Mouse (Mus musculus): Measurements from ENCODE around the gene Rin2. TPM values are rescaled to one million over a fixed set of nuclear protein-coding genes. Genes with fewer than 3 reads are reported as not detected.

Rin2 gene
- polyA plus RNA-seq, 1 experiment, result 12.3 TPM

DNA sequence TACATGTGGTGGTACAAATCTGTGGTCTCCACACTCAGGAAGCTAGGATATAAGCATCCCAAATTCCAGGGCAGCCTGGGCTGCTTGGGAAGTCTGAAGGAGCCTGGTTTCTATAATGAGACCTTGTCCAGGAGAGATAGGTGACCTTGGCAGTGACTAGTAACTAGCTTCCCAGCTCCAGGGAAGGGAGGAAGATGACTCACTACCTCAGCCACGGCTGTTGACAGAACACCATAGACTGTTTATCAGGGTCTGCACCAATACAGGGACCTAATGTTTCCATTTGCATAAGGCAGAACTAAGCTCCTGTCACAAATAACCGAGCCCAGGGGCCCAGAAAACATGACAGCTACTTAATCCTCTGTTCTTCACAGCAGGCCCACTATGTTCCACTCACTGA, 132.3 kb downstream of the Rin2 start:
- Histone ChIP-seq H3K4me1 (ENCODE audit: control insufficient read depth, insufficient read depth, insufficient read length, low read length) (no peaks in the 10 kb centered on the region; the same call in 1 of the 2 replicates), H3K27ac (replicated peaks; ENCODE audit: low read depth, low read length) (no peak overlapping the region), H3K4me3 (ENCODE audit: insufficient read depth, low read depth, low read length) (no peak overlapping the region)

DNA sequence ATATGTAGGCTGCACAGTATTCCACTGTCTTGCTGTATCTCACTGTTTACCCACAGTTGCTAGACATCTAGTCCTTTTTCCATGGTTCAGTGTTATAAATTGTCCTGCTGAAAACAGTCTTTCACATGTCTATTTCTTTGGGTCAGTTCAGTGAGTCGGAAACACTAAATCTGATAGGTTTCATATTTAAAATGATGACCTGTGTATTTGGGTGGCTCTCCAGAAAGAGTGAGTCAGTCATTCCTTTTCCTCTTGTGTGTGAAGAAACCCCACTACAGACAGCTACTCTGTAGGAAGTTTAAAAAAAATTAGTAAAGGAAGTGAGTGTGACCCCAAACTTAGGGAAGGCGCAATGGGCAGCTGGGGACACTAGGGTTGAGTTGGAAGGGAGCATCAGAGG, 133.2 kb downstream of the Rin2 start:
- Histone ChIP-seq H3K4me1 (ENCODE audit: control insufficient read depth, insufficient read depth, insufficient read length, low read length) (peaks cover 1% of the 10 kb centered on the region; the same call in 1 of the 2 replicates), H3K4me3 (ENCODE audit: insufficient read depth, low read depth, low read length) (no peak overlapping the region), H3K27ac (replicated peaks; ENCODE audit: low read depth, low read length) (no peak overlapping the region)

DNA sequence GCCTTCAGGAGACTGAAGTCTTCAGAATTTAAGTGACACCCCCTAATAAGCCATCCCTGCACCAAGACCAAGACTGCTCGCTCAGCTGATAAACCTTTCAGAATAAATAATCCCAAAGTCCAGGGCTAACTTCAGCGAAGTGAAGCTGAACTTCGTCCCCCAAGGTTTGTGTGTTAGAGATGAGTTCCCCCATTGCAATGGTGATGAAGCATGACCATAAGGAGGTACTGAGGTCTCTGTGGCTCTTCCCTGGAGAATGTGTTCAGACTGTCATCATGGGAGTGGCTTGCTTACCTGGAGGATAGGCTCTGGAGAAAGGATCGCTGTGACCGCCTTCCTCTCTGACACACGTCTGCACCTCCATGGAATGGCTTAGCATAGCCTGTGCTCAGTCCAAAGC, 133.7 kb downstream of the Rin2 start:
- no peak overlapping the region for H3K4me3 ChIP-seq (ENCODE audit: insufficient read depth, low read depth, low read length)
- H3K4me1 ChIP-seq (ENCODE audit: control insufficient read depth, insufficient read depth, insufficient read length, low read length), result peaks cover 4% of the 10 kb centered on the region; the same call in 1 of the 2 replicates
- H3K27ac ChIP-seq (replicated peaks; ENCODE audit: low read depth, low read length), result no peak overlapping the region

DNA sequence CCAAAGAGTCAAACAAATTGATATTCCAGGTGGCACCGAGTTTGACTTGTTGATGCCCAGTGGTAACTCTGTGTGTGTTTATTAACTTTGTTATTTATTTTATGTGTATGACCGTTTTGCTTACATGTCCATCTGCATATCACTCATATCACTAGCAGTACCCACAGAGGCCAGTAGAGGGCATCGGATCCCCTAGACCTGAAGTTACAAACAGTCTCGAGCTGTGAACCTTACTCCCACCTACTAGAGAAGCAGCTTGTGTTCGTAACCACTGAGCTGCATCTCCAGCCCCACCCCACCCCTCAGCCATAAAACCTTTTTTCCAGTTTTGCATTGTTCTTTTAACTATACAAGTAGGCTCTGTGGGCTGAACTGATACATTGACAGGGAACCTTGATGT, 135.7 kb downstream of the Rin2 start:
- H3K4me3 ChIP-seq (ENCODE audit: insufficient read depth, low read depth, low read length), result no peak overlapping the region
- H3K4me1 ChIP-seq (ENCODE audit: control insufficient read depth, insufficient read depth, insufficient read length, low read length), result peaks cover 4% of the 10 kb centered on the region; the same call in 1 of the 2 replicates
- no peak overlapping the region for H3K27ac ChIP-seq (replicated peaks; ENCODE audit: low read depth, low read length)

DNA sequence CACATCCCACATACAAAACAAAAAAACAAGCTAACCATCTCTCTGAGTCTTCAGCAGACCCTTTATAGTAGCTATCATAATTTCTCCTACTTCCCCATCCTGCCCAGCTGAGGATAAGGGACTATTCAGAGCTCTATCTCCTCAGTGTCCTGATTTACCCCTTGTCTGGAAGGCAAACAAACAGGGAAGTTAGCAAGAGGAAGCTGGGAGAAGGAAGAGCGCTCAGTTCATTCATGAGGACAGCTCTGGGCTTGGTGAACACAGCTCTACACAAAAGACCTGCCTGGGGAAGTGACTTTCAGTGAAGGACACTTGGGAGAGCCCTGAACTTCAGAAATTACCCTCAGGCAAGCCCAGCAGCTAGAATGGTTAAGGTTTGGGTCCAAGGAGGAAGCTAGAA, 137.8 kb downstream of the Rin2 start:
- Histone ChIP-seq H3K4me3 (ENCODE audit: insufficient read depth, low read depth, low read length) (no peak overlapping the region), H3K4me1 (ENCODE audit: control insufficient read depth, insufficient read depth, insufficient read length, low read length) (peaks cover 4% of the 10 kb centered on the region; the same call in 1 of the 2 replicates), H3K27ac (replicated peaks; ENCODE audit: low read depth, low read length) (peak overlapping the region; percentile 24; the same call in 1 of the 2 replicates)

DNA sequence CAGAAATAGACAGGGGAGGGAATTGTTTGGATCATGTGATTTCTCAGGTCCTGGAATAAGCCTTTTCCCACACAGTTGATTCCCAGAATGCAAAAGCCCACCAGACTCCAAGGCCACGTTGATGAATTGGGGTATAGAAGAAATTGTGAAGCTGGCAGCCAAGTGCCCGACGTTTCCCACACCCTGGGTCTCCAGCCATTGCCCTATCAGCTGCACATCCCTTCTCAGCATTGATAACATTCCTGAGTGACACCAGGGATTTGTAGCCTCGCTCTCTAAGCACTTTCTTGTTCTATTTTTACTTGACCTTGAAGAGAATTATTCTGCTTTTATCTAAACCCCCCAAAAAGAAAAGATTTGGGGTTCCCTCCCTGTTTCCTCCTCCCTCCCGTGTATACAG, 142.2 kb downstream of the Rin2 start:
- Histone ChIP-seq H3K4me1 (ENCODE audit: control insufficient read depth, insufficient read depth, insufficient read length, low read length) (peaks cover 4% of the 10 kb centered on the region; the same call in 1 of the 2 replicates), H3K4me3 (ENCODE audit: insufficient read depth, low read depth, low read length) (no peak overlapping the region), H3K27ac (replicated peaks; ENCODE audit: low read depth, low read length) (no peak overlapping the region)

DNA sequence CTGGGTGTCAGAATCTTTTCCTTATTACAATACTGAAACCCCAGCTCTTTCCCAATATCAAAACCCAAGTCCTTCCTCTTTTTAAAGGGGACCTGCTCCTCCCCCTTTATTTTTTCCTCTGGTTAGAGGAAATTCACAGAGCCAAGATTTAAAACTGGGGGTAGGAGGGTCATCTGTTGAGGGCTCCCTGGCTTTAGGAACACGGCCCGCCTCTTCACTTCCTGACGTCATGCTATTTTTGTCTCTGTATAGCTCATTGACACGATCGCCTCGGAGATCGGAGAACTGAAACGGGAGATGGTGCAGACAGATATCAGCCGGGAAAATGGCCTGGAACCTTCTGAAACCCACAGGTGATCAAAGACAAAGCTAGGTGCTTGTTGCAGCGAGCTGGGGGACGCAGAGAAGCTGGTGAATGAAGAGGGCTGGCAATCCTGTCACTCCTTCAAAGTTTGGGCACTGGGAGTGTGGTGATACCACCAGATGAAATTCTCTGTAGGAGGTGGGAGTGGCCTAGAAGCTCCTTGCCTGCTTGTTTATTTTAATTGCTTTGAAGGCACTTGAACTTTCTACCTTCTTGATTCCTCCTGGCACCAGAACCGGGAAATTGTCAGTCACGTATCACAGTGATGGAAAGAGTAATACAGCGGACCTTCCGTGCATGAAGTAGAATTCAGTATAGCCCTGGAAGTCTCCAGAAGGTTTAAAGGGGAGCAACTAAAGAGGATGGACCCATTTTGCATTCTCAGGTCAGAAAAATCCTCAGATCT, 147.2 kb downstream of the Rin2 start:
- peak overlapping the region; percentile 57 for H3K4me3 ChIP-seq (ENCODE audit: insufficient read depth, low read depth, low read length)
- H3K4me1 ChIP-seq (ENCODE audit: control insufficient read depth, insufficient read depth, insufficient read length, low read length), result peaks cover 2% of the 10 kb centered on the region
- peak overlapping the region; percentile 89 for H3K27ac ChIP-seq (replicated peaks; ENCODE audit: low read depth, low read length)

DNA sequence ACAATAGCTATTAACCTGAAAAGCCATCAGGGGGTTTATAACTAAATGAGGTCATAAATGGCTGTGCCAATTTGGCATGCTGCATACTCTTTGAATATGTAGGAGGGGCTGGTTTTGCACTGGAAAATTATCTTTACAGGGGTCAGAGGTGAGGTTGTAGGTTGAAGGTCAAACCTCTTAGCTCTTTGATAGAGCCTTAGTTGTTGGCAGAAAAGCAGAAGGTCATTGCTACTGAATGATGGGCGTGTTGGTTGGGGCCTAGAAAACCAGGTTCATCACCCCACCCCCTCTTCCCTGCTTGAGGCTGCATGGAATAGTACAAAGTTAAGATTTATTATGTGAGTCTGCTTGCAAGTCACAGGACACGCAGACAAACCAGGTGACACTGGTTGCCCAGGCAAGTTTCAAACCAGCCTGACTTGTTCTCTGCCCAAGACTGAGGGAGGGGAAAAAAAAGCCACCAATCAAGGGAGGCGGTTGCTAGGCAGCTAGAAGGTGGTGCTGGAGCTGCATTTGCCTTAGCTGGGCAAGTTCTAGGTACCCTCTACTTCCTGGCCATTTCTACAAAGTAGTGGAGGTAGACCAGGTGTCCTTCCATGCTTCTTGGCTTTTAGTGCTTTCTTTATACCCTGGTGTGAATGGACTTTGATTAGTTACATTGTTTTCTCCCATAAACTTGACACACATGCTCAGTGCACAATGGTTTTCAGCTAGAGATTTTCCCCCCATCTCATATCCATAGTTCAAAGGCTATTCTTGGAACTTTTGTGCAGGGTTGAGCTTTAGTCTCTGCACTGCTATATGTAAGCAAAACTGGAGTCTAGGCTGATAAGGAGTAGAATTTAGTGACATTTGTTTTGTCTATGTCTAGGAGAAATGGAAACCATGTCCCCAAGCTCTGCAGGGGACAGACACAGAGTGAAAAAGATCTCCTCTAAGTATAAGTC, 148.0 kb downstream of the Rin2 start:
- Histone ChIP-seq H3K4me3 (ENCODE audit: insufficient read depth, low read depth, low read length) (peak overlapping the region; percentile 57), H3K27ac (replicated peaks; ENCODE audit: low read depth, low read length) (peak overlapping the region; percentile 89; the same call in 1 of the 2 replicates), H3K4me1 (ENCODE audit: control insufficient read depth, insufficient read depth, insufficient read length, low read length) (peaks cover 5% of the 10 kb centered on the region)

DNA sequence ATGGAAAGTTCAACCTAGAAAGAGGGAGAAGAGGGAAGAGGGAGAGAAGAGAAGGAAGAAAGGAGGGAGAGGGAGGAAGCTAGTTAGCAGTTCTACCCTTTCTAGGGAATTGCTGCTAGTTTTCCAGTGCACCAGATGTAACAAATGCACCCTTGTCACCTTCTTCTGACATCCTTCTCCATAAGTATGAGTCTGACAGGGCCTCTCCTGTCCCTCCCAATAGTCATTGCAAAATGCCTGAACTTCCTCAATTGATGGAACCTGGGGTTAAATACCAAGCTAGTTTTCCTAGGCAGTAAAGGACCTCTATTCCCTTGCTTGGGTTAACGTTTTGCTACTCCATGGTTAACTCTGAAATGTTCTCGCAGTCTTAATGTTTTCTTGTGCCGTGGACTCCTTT, 149.7 kb downstream of the Rin2 start:
- H3K4me1 ChIP-seq (ENCODE audit: control insufficient read depth, insufficient read depth, insufficient read length, low read length), result peaks cover 7% of the 10 kb centered on the region
- H3K27ac ChIP-seq (replicated peaks; ENCODE audit: low read depth, low read length), result no peak overlapping the region
- H3K4me3 ChIP-seq (ENCODE audit: insufficient read depth, low read depth, low read length), result no peak overlapping the region

DNA sequence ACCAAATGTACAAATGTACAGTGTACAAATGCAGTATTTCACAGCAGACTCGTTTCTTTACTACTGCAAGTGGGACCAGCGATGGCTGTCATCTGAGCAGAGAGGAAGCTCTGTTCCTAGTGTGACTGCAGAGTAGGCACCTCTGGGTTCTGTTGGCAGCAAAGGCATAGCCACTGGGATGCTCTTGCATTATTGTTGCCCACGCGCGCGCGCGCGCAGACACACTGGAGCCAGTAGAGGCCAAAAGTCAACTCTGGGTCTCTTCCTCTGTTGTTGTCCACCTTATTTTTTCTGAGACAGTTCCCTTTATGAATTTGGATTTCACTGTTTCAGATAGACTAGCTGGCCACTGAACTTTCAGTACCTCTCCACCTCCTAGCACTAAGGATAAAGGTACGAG, 150.2 kb downstream of the Rin2 start:
- H3K4me1 ChIP-seq (ENCODE audit: control insufficient read depth, insufficient read depth, insufficient read length, low read length), result peaks cover 8% of the 10 kb centered on the region
- H3K27ac ChIP-seq (replicated peaks; ENCODE audit: low read depth, low read length), result no peak overlapping the region
- H3K4me3 ChIP-seq (ENCODE audit: insufficient read depth, low read depth, low read length), result no peak overlapping the region

DNA sequence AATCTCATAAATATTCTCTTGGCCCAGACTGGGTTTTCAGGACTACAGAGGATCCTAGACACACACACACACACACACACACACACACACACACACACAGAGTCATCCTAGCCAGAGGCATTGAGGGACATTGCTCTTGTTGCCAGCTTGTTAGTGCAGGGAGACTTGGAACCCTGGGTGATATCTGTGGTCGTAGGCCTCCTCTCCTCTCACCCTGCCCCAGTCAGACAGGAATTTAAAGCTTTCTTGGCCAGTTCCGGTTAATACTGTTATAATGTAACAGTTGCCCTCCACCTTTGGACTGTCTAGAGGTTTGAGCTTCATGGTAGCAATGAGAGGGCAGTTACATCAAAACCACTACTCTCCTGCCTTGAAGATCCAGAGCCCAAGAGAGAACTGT, 152.9 kb downstream of the Rin2 start:
- H3K4me3 ChIP-seq (ENCODE audit: insufficient read depth, low read depth, low read length), result no peak overlapping the region
- no peak overlapping the region for H3K27ac ChIP-seq (replicated peaks; ENCODE audit: low read depth, low read length)
- peaks cover 18% of the 10 kb centered on the region for H3K4me1 ChIP-seq (ENCODE audit: control insufficient read depth, insufficient read depth, insufficient read length, low read length)

DNA sequence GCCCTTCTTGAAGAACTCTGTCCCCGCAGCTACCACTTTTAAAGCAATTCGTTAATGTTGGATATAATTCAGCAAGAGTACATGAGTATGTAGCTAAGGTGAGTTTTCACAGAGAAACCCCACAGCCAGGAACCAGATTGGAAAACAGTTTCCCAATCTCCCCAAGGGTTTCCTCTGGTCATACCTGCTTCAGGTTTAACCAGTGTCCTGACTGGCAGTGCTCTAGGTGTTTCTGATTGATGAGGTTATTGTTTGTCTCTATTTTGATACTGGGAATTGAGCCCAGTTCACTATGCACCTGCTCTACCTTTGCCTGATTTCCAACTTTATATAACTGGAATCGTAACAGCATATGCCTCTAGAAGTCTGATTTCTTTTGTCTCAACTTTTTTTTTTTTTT, 153.6 kb downstream of the Rin2 start:
- Histone ChIP-seq H3K4me3 (ENCODE audit: insufficient read depth, low read depth, low read length) (no peak overlapping the region), H3K4me1 (ENCODE audit: control insufficient read depth, insufficient read depth, insufficient read length, low read length) (peaks cover 23% of the 10 kb centered on the region), H3K27ac (replicated peaks; ENCODE audit: low read depth, low read length) (no peak overlapping the region)

DNA sequence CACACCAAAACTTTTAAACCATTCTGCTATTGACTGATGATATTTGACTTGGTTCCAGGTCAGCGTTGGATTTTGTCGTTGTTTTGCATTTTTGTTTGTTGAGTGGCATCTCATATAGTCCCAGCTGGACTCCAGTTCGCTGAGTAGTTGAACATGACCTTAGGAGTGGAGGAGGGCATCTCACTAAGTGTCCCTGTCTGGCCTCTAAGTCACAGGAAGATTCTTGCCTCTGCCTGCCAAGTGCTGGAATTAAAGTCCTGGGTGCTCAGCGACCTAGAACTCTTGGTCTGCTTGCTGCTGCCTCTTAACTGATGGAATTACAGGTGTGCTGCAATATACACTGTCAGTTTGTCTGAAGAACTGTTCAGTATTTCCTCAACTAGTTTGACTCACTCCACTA, 154.2 kb downstream of the Rin2 start:
- no peak overlapping the region for H3K4me3 ChIP-seq (ENCODE audit: insufficient read depth, low read depth, low read length)
- H3K27ac ChIP-seq (replicated peaks; ENCODE audit: low read depth, low read length), result no peak overlapping the region; the same call in 1 of the 2 replicates
- peaks cover 28% of the 10 kb centered on the region for H3K4me1 ChIP-seq (ENCODE audit: control insufficient read depth, insufficient read depth, insufficient read length, low read length)

DNA sequence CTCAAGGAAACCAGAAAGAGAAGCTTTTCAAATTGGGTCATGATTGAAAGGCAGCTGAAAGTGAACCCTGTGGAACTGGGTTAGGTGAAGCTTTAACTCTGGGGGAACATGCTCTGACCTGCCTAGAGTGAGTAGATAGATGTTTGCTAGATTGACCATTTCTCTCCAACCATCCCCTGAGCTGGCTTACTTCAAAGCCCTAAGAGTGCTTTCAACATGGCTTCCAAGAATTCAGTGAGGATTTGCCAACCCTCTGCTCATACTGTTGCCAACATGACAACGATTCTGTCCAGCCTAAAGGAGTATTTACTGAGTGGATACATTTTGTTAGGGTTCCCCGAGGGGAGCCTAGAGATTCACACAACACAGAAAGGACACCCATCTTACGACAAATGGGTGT, 155.4 kb downstream of the Rin2 start:
- no peak overlapping the region for H3K4me3 ChIP-seq (ENCODE audit: insufficient read depth, low read depth, low read length)
- peak overlapping the region; percentile 4; the same call in 1 of the 2 replicates for H3K27ac ChIP-seq (replicated peaks; ENCODE audit: low read depth, low read length)
- peaks cover 32% of the 10 kb centered on the region for H3K4me1 ChIP-seq (ENCODE audit: control insufficient read depth, insufficient read depth, insufficient read length, low read length)
